Mouse (Mus musculus): Measurements from ENCODE around the gene Tmem147. TPM values are rescaled to one million over a fixed set of nuclear protein-coding genes. Genes with fewer than 3 reads are reported as not detected.

Tmem147 gene
- total and polyA plus RNA-seq, 3 experiments = 40.1 to 67.7 (median 47.5) TPM

- no peak for ATAC-seq (ENCODE audit: extremely low read depth, insufficient number of reproducible peaks, low FRiP score, poor library complexity, severe bottlenecking)
- Histone ChIP-seq H3K4me3 (ENCODE audit: low read depth, low read length) (peak overlapping the region; percentile 83), H3K36me3 (replicated peaks) (peaks cover 73% of the 10 kb centered on the region), H3K4me1 (ENCODE audit: insufficient read depth, low read depth, low read length) (peaks cover 49% of the 10 kb centered on the region), H3K27me3 (ENCODE audit: insufficient read depth, low read length) (no peaks in the 10 kb centered on the region), H3K9me3 (replicated peaks) (no peaks in the 10 kb centered on the region)
- TF ChIP-seq GATA2 (IDR thresholded peaks at IDR 0.05; ENCODE audit: borderline replicate concordance, low read depth, low read length) = no peak
- peak; percentile 51 for DNase-seq (ENCODE audit: low spot score)
Measured at GRCm38 (mm10) chr7:30728739-30729395, 473 bp downstream of the Tmem147 start.

- H3K27me3 ChIP-seq (ENCODE audit: insufficient read depth, low read length) = no peaks in the 10 kb centered on the region
- no peak for ATAC-seq (ENCODE audit: extremely low read depth, insufficient number of reproducible peaks, low FRiP score, poor library complexity, severe bottlenecking)
- peak overlapping the region; percentile 83 for H3K4me3 ChIP-seq (ENCODE audit: low read depth, low read length)
- peak; percentile 16 for DNase-seq (ENCODE audit: low spot score)
- peaks cover 49% of the 10 kb centered on the region for H3K4me1 ChIP-seq (ENCODE audit: insufficient read depth, low read depth, low read length)
- H3K9me3 ChIP-seq (replicated peaks) = no peaks in the 10 kb centered on the region
- no peak for TF ChIP-seq CTCF (IDR thresholded peaks at IDR 0.05; ENCODE audit: low read depth, low read length)
- no peak for TF ChIP-seq GATA2 (IDR thresholded peaks at IDR 0.05; ENCODE audit: borderline replicate concordance, low read depth, low read length)
- no peak for TF ChIP-seq POLR2AphosphoS5 (IDR thresholded peaks at IDR 0.05; ENCODE audit: insufficient replicate concordance, low read depth, low read length)
- TF ChIP-seq TAL1 (conservative IDR thresholded peaks at IDR 0.05; ENCODE audit: low read depth, low read length) = no peak
- no peak for TF ChIP-seq GATA1 (IDR thresholded peaks at IDR 0.05; ENCODE audit: borderline replicate concordance, low read length)
- H3K36me3 ChIP-seq (replicated peaks) = peaks cover 66% of the 10 kb centered on the region
Measured at GRCm38 (mm10) chr7:30728214-30728613, 1.1 kb downstream of the Tmem147 start.

GRCm38 (mm10) chr7:30723274-30723953, 5.9 kb downstream of the Tmem147 start:
- Histone ChIP-seq H3K4me3 (ENCODE audit: low read depth, low read length) (no peak overlapping the region), H3K36me3 (replicated peaks) (peaks cover 38% of the 10 kb centered on the region), H3K4me1 (ENCODE audit: insufficient read depth, low read depth, low read length) (peaks cover 23% of the 10 kb centered on the region), H3K9me3 (replicated peaks) (no peaks in the 10 kb centered on the region), H3K27me3 (ENCODE audit: insufficient read depth, low read length) (peaks cover 17% of the 10 kb centered on the region; the same call in 1 of the 2 replicates)
- no peak for ATAC-seq (ENCODE audit: extremely low read depth, insufficient number of reproducible peaks, low FRiP score, poor library complexity, severe bottlenecking)
- DNase-seq (ENCODE audit: low spot score) = no peak
- no peak for TF ChIP-seq GATA2 (IDR thresholded peaks at IDR 0.05; ENCODE audit: borderline replicate concordance, low read depth, low read length)

GRCm38 (mm10) chr7:30721286-30721685, 8.1 kb downstream of the Tmem147 start:
- DNase-seq (ENCODE audit: low spot score) = no peak
- no peak overlapping the region for H3K4me3 ChIP-seq (ENCODE audit: low read depth, low read length)
- ATAC-seq (ENCODE audit: extremely low read depth, insufficient number of reproducible peaks, low FRiP score, poor library complexity, severe bottlenecking) = no peak
- peaks cover 17% of the 10 kb centered on the region for H3K36me3 ChIP-seq (replicated peaks)
- H3K27me3 ChIP-seq (ENCODE audit: insufficient read depth, low read length) = peaks cover 26% of the 10 kb centered on the region; the same call in 1 of the 2 replicates
- TF ChIP-seq GATA1 (IDR thresholded peaks at IDR 0.05; ENCODE audit: borderline replicate concordance, low read length) (no peak), POLR2AphosphoS5 (IDR thresholded peaks at IDR 0.05; ENCODE audit: insufficient replicate concordance, low read depth, low read length) (no peak), TAL1 (conservative IDR thresholded peaks at IDR 0.05; ENCODE audit: low read depth, low read length) (no peak), CTCF (IDR thresholded peaks at IDR 0.05; ENCODE audit: low read depth, low read length) (no peak), GATA2 (IDR thresholded peaks at IDR 0.05; ENCODE audit: borderline replicate concordance, low read depth, low read length) (no peak)
- H3K4me1 ChIP-seq (ENCODE audit: insufficient read depth, low read depth, low read length) = peaks cover 13% of the 10 kb centered on the region
- H3K9me3 ChIP-seq (replicated peaks) = no peaks in the 10 kb centered on the region

- no peak for TF ChIP-seq GATA1 (IDR thresholded peaks at IDR 0.05; ENCODE audit: borderline replicate concordance, low read length)
- TF ChIP-seq TAL1 (conservative IDR thresholded peaks at IDR 0.05; ENCODE audit: low read depth, low read length) = no peak
- TF ChIP-seq CTCF (IDR thresholded peaks at IDR 0.05; ENCODE audit: low read depth, low read length) = no peak
- TF ChIP-seq GATA2 (IDR thresholded peaks at IDR 0.05; ENCODE audit: borderline replicate concordance, low read depth, low read length) = no peak
- no peak for TF ChIP-seq POLR2AphosphoS5 (IDR thresholded peaks at IDR 0.05; ENCODE audit: insufficient replicate concordance, low read depth, low read length)
- no peak for ATAC-seq (ENCODE audit: extremely low read depth, insufficient number of reproducible peaks, low FRiP score, poor library complexity, severe bottlenecking)
- Histone ChIP-seq H3K9me3 (replicated peaks) (no peaks in the 10 kb centered on the region), H3K4me1 (ENCODE audit: insufficient read depth, low read depth, low read length) (peaks cover 4% of the 10 kb centered on the region; the same call in 1 of the 2 replicates), H3K36me3 (replicated peaks) (peaks cover 3% of the 10 kb centered on the region), H3K4me3 (ENCODE audit: low read depth, low read length) (no peak overlapping the region), H3K27me3 (ENCODE audit: insufficient read depth, low read length) (peaks cover 28% of the 10 kb centered on the region; the same call in 1 of the 2 replicates)
- DNase-seq (ENCODE audit: low spot score) = no peak
Measured at GRCm38 (mm10) chr7:30719669-30720068, 9.7 kb downstream of the Tmem147 start.

- Histone ChIP-seq H3K27me3 (ENCODE audit: insufficient read depth, low read length) (peaks cover 31% of the 10 kb centered on the region; the same call in 1 of the 2 replicates), H3K9me3 (replicated peaks) (no peaks in the 10 kb centered on the region), H3K4me3 (ENCODE audit: low read depth, low read length) (peak overlapping the region; percentile 14; the same call in 1 of the 2 replicates), H3K36me3 (replicated peaks) (no peaks in the 10 kb centered on the region), H3K4me1 (ENCODE audit: insufficient read depth, low read depth, low read length) (peaks cover 4% of the 10 kb centered on the region; the same call in 1 of the 2 replicates)
- no peak for ATAC-seq (ENCODE audit: extremely low read depth, insufficient number of reproducible peaks, low FRiP score, poor library complexity, severe bottlenecking)
- TF ChIP-seq TAL1 (conservative IDR thresholded peaks at IDR 0.05; ENCODE audit: low read depth, low read length) (no peak), POLR2AphosphoS5 (IDR thresholded peaks at IDR 0.05; ENCODE audit: insufficient replicate concordance, low read depth, low read length) (no peak), GATA1 (IDR thresholded peaks at IDR 0.05; ENCODE audit: borderline replicate concordance, low read length) (no peak), CTCF (IDR thresholded peaks at IDR 0.05; ENCODE audit: low read depth, low read length) (no peak), GATA2 (IDR thresholded peaks at IDR 0.05; ENCODE audit: borderline replicate concordance, low read depth, low read length) (no peak)
- DNase-seq (ENCODE audit: low spot score) = no peak
Measured at GRCm38 (mm10) chr7:30717716-30718046, 11.7 kb downstream of the Tmem147 start.

All from G1E (cell line).